Mouse (Mus musculus) heart, embryonic 10.5 days (tissue): ENCODE measurements around the gene Gm5142. TPM values are rescaled to one million over a fixed set of nuclear protein-coding genes. Genes with fewer than 3 reads are reported as not detected.

Experiments
- DNase-seq: peaks from one replicate; pipeline ENCODE4 v3.0.0-alpha.2; 2017; ENCODE audit warnings: low spot score
- H3K27ac ChIP-seq: fragments of 300-500 bp; sonication (generic); 2 replicates; pipeline ENCODE4 v1.5.1; 2016; ENCODE audit warnings: mild to moderate bottlenecking
- H3K27me3 ChIP-seq: fragments of 300-500 bp; sonication (generic); 2 replicates; pipeline ENCODE4 v1.6.1; 2016; ENCODE audit warnings: mild to moderate bottlenecking; ENCODE audit not compliant: poor library complexity, insufficient read depth, severe bottlenecking
- H3K36me3 ChIP-seq: fragments of 300-500 bp; sonication (generic); 2 replicates; pipeline ENCODE4 v1.6.1; 2016; ENCODE audit warnings: mild to moderate bottlenecking, moderate library complexity
- H3K4me1 ChIP-seq: fragments of 300-500 bp; sonication (generic); 2 replicates; pipeline ENCODE4 v1.6.1; 2016; ENCODE audit warnings: mild to moderate bottlenecking
- H3K4me3 ChIP-seq: fragments of 300-500 bp; sonication (generic); 2 replicates; pipeline ENCODE4 v1.5.1; 2016; ENCODE audit warnings: mild to moderate bottlenecking, moderate library complexity
- H3K9me3 ChIP-seq: fragments of 300-500 bp; sonication (generic); 2 replicates; pipeline ENCODE4 v1.6.1; 2016; ENCODE audit warnings: mild to moderate bottlenecking, moderate library complexity
- WGBS: fragments of 180-500 bp; shearing (Covaris S2); methylation state at CpG from one replicate; pipeline ENCODE4 v1.1.7; 2016; 5-methylcytosine and 5-hydroxymethylcytosine counted together
- polyA plus RNA-seq: library from polyadenylated mRNA; unstranded; fragments of >200 nt; fragmentation: Nextera tagmentation; extraction: Ambion mirVana; gene quantifications from 2 replicates; pipeline ENCODE4 v1.2.1, GENCODE M21; 2016

Gm5142 gene
- polyA plus RNA-seq, 1 experiment from 2014 or later = not detected

GRCm38 (mm10) chr14:59157016-59157698, 21.4 kb downstream of the Gm5142 start:
- Histone ChIP-seq H3K4me3 (no peak overlapping the region), H3K27ac (no peak overlapping the region), H3K4me1 (no peaks in the 10 kb centered on the region), H3K9me3 (no peaks in the 10 kb centered on the region), H3K27me3 (no peaks in the 10 kb centered on the region), H3K36me3 (no peaks in the 10 kb centered on the region)
- 64% methylated on average over 3 of the region's 3 CpGs for whole genome bisulfite sequencing
- DNase-seq = no peak

- WGBS = 67% methylated on average over 2 of the region's 2 CpGs
- no peaks in the 10 kb centered on the region for H3K36me3 ChIP-seq
- H3K4me3 ChIP-seq = no peak overlapping the region
- H3K27me3 ChIP-seq = no peaks in the 10 kb centered on the region
- no peak for DNase-seq
- H3K9me3 ChIP-seq = no peaks in the 10 kb centered on the region
- H3K27ac ChIP-seq = no peak overlapping the region
- no peaks in the 10 kb centered on the region for H3K4me1 ChIP-seq
These were observed 23.0 kb downstream of the Gm5142 start for GRCm38 (mm10) chr14:59155589-59155988.

GRCm38 (mm10) chr14:59142793-59143192, 35.8 kb downstream of the Gm5142 start, which contains the start of gene 1700129C05Rik:
Gene 1700129C05Rik, minus strand, starts transcription at chr14:59142893.
- H3K27ac ChIP-seq = no peak within 1 kb of the TSS
- no peaks in the 10 kb centered on the region for H3K27me3 ChIP-seq
- H3K4me3 ChIP-seq = no peak within 1 kb of the TSS
- 85% methylated on average over 4 of the region's 4 CpGs for WGBS
- no peaks in the 10 kb centered on the region for H3K4me1 ChIP-seq
- no peak for DNase-seq
- no peaks in the 10 kb centered on the region for H3K36me3 ChIP-seq
- no peaks in the 10 kb centered on the region for H3K9me3 ChIP-seq

GRCm38 (mm10) chr14:59114281-59114680, 64.3 kb downstream of the Gm5142 start:
- DNase-seq = no peak

More at GRCm38 (mm10) chr14:59114281-59114680, 64.3 kb downstream of the Gm5142 start:
- no peaks in the 10 kb centered on the region for H3K27me3 ChIP-seq
- H3K36me3 ChIP-seq = no peaks in the 10 kb centered on the region
- no peak overlapping the region for H3K4me3 ChIP-seq
- no peaks in the 10 kb centered on the region for H3K9me3 ChIP-seq
- no peaks in the 10 kb centered on the region for H3K4me1 ChIP-seq
- WGBS = 5% methylated on average over 2 of the region's 2 CpGs
- no peak overlapping the region for H3K27ac ChIP-seq

Other genes starting within 250 kb of the Gm5142 start
- gene 1700129C05Rik, start 35.9 kb downstream of the Gm5142 start, polyA plus RNA-seq = not detected in 2 replicates
- 36.1 and 63.3 TPM in 2 replicates for gene Rcbtb1, start 22.5 kb upstream of the Gm5142 start, polyA plus RNA-seq
- gene Gm6904, start 81.5 kb upstream of the Gm5142 start, polyA plus RNA-seq = not detected in 2 replicates
- not detected in 2 replicates for gene Phf11a, start 118.8 kb upstream of the Gm5142 start, polyA plus RNA-seq
- gene Phf11b, start 162.6 kb upstream of the Gm5142 start, polyA plus RNA-seq = 0.27 TPM in 1 of 2 replicates, not detected in the other
- 0.21 and 0.28 TPM in 2 replicates for gene Phf11d, start 186.7 kb upstream of the Gm5142 start, polyA plus RNA-seq
- gene Phf11c, start 216.6 kb upstream of the Gm5142 start, polyA plus RNA-seq = 0.49 and 0.54 TPM in 2 replicates